Mouse (Mus musculus): Measurements from ENCODE around the gene Arhgef3. TPM values are rescaled to one million over a fixed set of nuclear protein-coding genes. Genes with fewer than 3 reads are reported as not detected.

The Arhgef3 gene
- polyA plus RNA-seq, 1 experiment from 2014 or later, result 19.6 TPM

GRCm38 (mm10) chr14:27280201-27280890 is 165.6 kb downstream of the Arhgef3 start:
- 0 out of 2 replicates have a peak, but pooled peaks have one; percentile 49 for ATAC-seq (ENCODE audit: low FRiP score, low TSS enrichment)
- H3K4me1 ChIP-seq (ENCODE audit: insufficient read depth, low read length), result peaks cover 3% of the 10 kb centered on the region; the same call in 1 of the 2 replicates
- 80% methylated on average over 8 of the region's 8 CpGs for WGBS

GRCm38 (mm10) chr14:27283956-27284355 is 169.3 kb downstream of the Arhgef3 start:
- no peak overlapping the region for H3K4me2 ChIP-seq (replicated peaks; ENCODE audit: low read depth, low read length)
- H3K4me1 ChIP-seq (ENCODE audit: insufficient read depth, low read length), result peaks cover 14% of the 10 kb centered on the region
- no peak overlapping the region for H3K9ac ChIP-seq (replicated peaks; ENCODE audit: low read length)
- H3K36me3 ChIP-seq (ENCODE audit: insufficient read depth, low read length), result no peaks in the 10 kb centered on the region
- no peaks in the 10 kb centered on the region for H3K9me3 ChIP-seq (ENCODE audit: low read length)
- ATAC-seq (ENCODE audit: low FRiP score, low TSS enrichment), result no peak
- H3K4me3 ChIP-seq (ENCODE audit: low read length), result no peak overlapping the region
- no peaks in the 10 kb centered on the region for H3K27me3 ChIP-seq (ENCODE audit: insufficient read depth, low read length)
- H3K27ac ChIP-seq (ENCODE audit: low read length), result no peak overlapping the region

More at GRCm38 (mm10) chr14:27280201-27280890, 165.6 kb downstream of the Arhgef3 start:
- Histone ChIP-seq H3K27ac (ENCODE audit: low read length) (no peak overlapping the region), H3K4me2 (replicated peaks; ENCODE audit: low read depth, low read length) (no peak overlapping the region), H3K27me3 (ENCODE audit: insufficient read depth, low read length) (no peaks in the 10 kb centered on the region), H3K4me3 (ENCODE audit: low read length) (no peak overlapping the region), H3K36me3 (ENCODE audit: insufficient read depth, low read length) (no peaks in the 10 kb centered on the region), H3K9me3 (ENCODE audit: low read length) (no peaks in the 10 kb centered on the region), H3K9ac (replicated peaks; ENCODE audit: low read length) (no peak overlapping the region)

- no peak overlapping the region for H3K4me3 ChIP-seq (ENCODE audit: low read length)
- WGBS, result 6% methylated on average over 4 of the region's 4 CpGs
- H3K4me1 ChIP-seq (ENCODE audit: insufficient read depth, low read length), result peaks cover 14% of the 10 kb centered on the region
- no peak for ATAC-seq (ENCODE audit: low FRiP score, low TSS enrichment)
- no peak overlapping the region for H3K4me2 ChIP-seq (replicated peaks; ENCODE audit: low read depth, low read length)
- no peaks in the 10 kb centered on the region for H3K27me3 ChIP-seq (ENCODE audit: insufficient read depth, low read length)
- no peaks in the 10 kb centered on the region for H3K9me3 ChIP-seq (ENCODE audit: low read length)
- H3K9ac ChIP-seq (replicated peaks; ENCODE audit: low read length), result no peak overlapping the region
- no peak overlapping the region for H3K27ac ChIP-seq (ENCODE audit: low read length)
- H3K36me3 ChIP-seq (ENCODE audit: insufficient read depth, low read length), result no peaks in the 10 kb centered on the region
Measured at GRCm38 (mm10) chr14:27286202-27286601, 171.5 kb downstream of the Arhgef3 start.

- Histone ChIP-seq H3K36me3 (ENCODE audit: insufficient read depth, low read length) (no peaks in the 10 kb centered on the region), H3K27ac (ENCODE audit: low read length) (peak overlapping the region; percentile 4; the same call in 1 of the 2 replicates), H3K27me3 (ENCODE audit: insufficient read depth, low read length) (no peaks in the 10 kb centered on the region), H3K4me3 (ENCODE audit: low read length) (no peak overlapping the region), H3K4me2 (replicated peaks; ENCODE audit: low read depth, low read length) (no peak overlapping the region), H3K9ac (replicated peaks; ENCODE audit: low read length) (no peak overlapping the region), H3K9me3 (ENCODE audit: low read length) (no peaks in the 10 kb centered on the region), H3K4me1 (ENCODE audit: insufficient read depth, low read length) (peaks cover 14% of the 10 kb centered on the region)
- WGBS, result 56% methylated on average over 5 of the region's 5 CpGs
- ATAC-seq (ENCODE audit: low FRiP score, low TSS enrichment), result no peak
Measured at GRCm38 (mm10) chr14:27289053-27289452, 174.4 kb downstream of the Arhgef3 start.

- H3K4me1 ChIP-seq (ENCODE audit: insufficient read depth, low read length), result no peaks in the 10 kb centered on the region; the same call in 1 of the 2 replicates
- no peak overlapping the region for H3K4me3 ChIP-seq (ENCODE audit: low read length)
- ATAC-seq (ENCODE audit: low FRiP score, low TSS enrichment), result no peak
- no peak overlapping the region for H3K4me2 ChIP-seq (replicated peaks; ENCODE audit: low read depth, low read length)
- H3K27ac ChIP-seq (ENCODE audit: low read length), result no peak overlapping the region
- H3K9me3 ChIP-seq (ENCODE audit: low read length), result no peaks in the 10 kb centered on the region
- H3K27me3 ChIP-seq (ENCODE audit: insufficient read depth, low read length), result no peaks in the 10 kb centered on the region
- WGBS, result 87% methylated on average over 6 of the region's 6 CpGs
- H3K36me3 ChIP-seq (ENCODE audit: insufficient read depth, low read length), result no peaks in the 10 kb centered on the region
- H3K9ac ChIP-seq (replicated peaks; ENCODE audit: low read length), result no peak overlapping the region
Measured at GRCm38 (mm10) chr14:27292101-27292500, 177.4 kb downstream of the Arhgef3 start.

GRCm38 (mm10) chr14:27295821-27296220 is 181.1 kb downstream of the Arhgef3 start:
- H3K4me3 ChIP-seq (ENCODE audit: low read length), result no peak overlapping the region
- H3K9me3 ChIP-seq (ENCODE audit: low read length), result no peaks in the 10 kb centered on the region
- peak; percentile 75; the same call in 1 of the 2 replicates for ATAC-seq (ENCODE audit: low FRiP score, low TSS enrichment)
- H3K4me1 ChIP-seq (ENCODE audit: insufficient read depth, low read length), result no peaks in the 10 kb centered on the region; the same call in 1 of the 2 replicates
- 81% methylated on average over 7 of the region's 7 CpGs for WGBS
- no peak overlapping the region; the same call in 1 of the 2 replicates for H3K27ac ChIP-seq (ENCODE audit: low read length)
- no peak overlapping the region for H3K9ac ChIP-seq (replicated peaks; ENCODE audit: low read length)
- H3K4me2 ChIP-seq (replicated peaks; ENCODE audit: low read depth, low read length), result no peak overlapping the region
- no peaks in the 10 kb centered on the region for H3K27me3 ChIP-seq (ENCODE audit: insufficient read depth, low read length)
- no peaks in the 10 kb centered on the region for H3K36me3 ChIP-seq (ENCODE audit: insufficient read depth, low read length)

- no peaks in the 10 kb centered on the region; the same call in 1 of the 2 replicates for H3K4me1 ChIP-seq (ENCODE audit: insufficient read depth, low read length)
- H3K4me2 ChIP-seq (replicated peaks; ENCODE audit: low read depth, low read length), result no peak overlapping the region
- no peaks in the 10 kb centered on the region for H3K36me3 ChIP-seq (ENCODE audit: insufficient read depth, low read length)
- no peaks in the 10 kb centered on the region for H3K9me3 ChIP-seq (ENCODE audit: low read length)
- H3K4me3 ChIP-seq (ENCODE audit: low read length), result no peak overlapping the region
- H3K9ac ChIP-seq (replicated peaks; ENCODE audit: low read length), result no peak overlapping the region
- H3K27ac ChIP-seq (ENCODE audit: low read length), result 0 out of 2 replicates have a peak overlapping the region, but pooled peaks have one; percentile 12
- 60% methylated on average over 5 of the region's 5 CpGs for WGBS
- no peaks in the 10 kb centered on the region for H3K27me3 ChIP-seq (ENCODE audit: insufficient read depth, low read length)
- peak; percentile 65; the same call in 1 of the 2 replicates for ATAC-seq (ENCODE audit: low FRiP score, low TSS enrichment)
Measured at GRCm38 (mm10) chr14:27296987-27297386, 182.3 kb downstream of the Arhgef3 start.

- Histone ChIP-seq H3K4me3 (ENCODE audit: low read length) (no peak overlapping the region), H3K9ac (replicated peaks; ENCODE audit: low read length) (no peak overlapping the region)
- 82% methylated on average over 2 of the region's 2 CpGs for WGBS
Measured at GRCm38 (mm10) chr14:27298875-27299274, 184.2 kb downstream of the Arhgef3 start.

GRCm38 (mm10) chr14:27299705-27300104 is 185.0 kb downstream of the Arhgef3 start:
- H3K4me3 ChIP-seq (ENCODE audit: low read length), result no peak overlapping the region
- no peak overlapping the region for H3K9ac ChIP-seq (replicated peaks; ENCODE audit: low read length)
- no peak overlapping the region for H3K27ac ChIP-seq (ENCODE audit: low read length)
- WGBS, result 63% methylated on average over 4 of the region's 4 CpGs
- no peaks in the 10 kb centered on the region; the same call in 1 of the 2 replicates for H3K4me1 ChIP-seq (ENCODE audit: insufficient read depth, low read length)
- no peaks in the 10 kb centered on the region for H3K36me3 ChIP-seq (ENCODE audit: insufficient read depth, low read length)
- ATAC-seq (ENCODE audit: low FRiP score, low TSS enrichment), result no peak
- no peaks in the 10 kb centered on the region for H3K27me3 ChIP-seq (ENCODE audit: insufficient read depth, low read length)
- no peak overlapping the region for H3K4me2 ChIP-seq (replicated peaks; ENCODE audit: low read depth, low read length)
- H3K9me3 ChIP-seq (ENCODE audit: low read length), result no peaks in the 10 kb centered on the region

More at GRCm38 (mm10) chr14:27298875-27299274, 184.2 kb downstream of the Arhgef3 start:
- H3K4me2 ChIP-seq (replicated peaks; ENCODE audit: low read depth, low read length), result no peak overlapping the region
- H3K36me3 ChIP-seq (ENCODE audit: insufficient read depth, low read length), result no peaks in the 10 kb centered on the region
- no peak for ATAC-seq (ENCODE audit: low FRiP score, low TSS enrichment)
- H3K27ac ChIP-seq (ENCODE audit: low read length), result no peak overlapping the region
- no peaks in the 10 kb centered on the region for H3K9me3 ChIP-seq (ENCODE audit: low read length)
- H3K4me1 ChIP-seq (ENCODE audit: insufficient read depth, low read length), result no peaks in the 10 kb centered on the region; the same call in 1 of the 2 replicates
- H3K27me3 ChIP-seq (ENCODE audit: insufficient read depth, low read length), result no peaks in the 10 kb centered on the region
